Mouse (Mus musculus) ES-Bruce4 (cell line): Measurements from ENCODE around the gene Kbtbd4.

Experiments used
- CTCF ChIP-seq: IDR thresholded peaks from one replicate; pipeline ENCODE4 v1.8.1; 2011; ENCODE audit warnings: low read depth, low read length
- EP300 ChIP-seq: IDR thresholded peaks from 2 replicates; pipeline ENCODE4 v1.6.1; 2011; ENCODE audit warnings: low read depth, low read length; ENCODE audit not compliant: insufficient read depth
- POLR2A ChIP-seq: IDR thresholded peaks from one replicate; pipeline ENCODE4 v1.8.1; 2011; ENCODE audit warnings: low read length; ENCODE audit not compliant: insufficient read depth

GRCm38 (mm10) chr2:90940233-90941229, 36.0 kb downstream of the Kbtbd4 start, which contains the start of gene Celf1:
- TF ChIP-seq EP300 (no peak), CTCF (peak; percentile 36), POLR2A (peak; percentile 13)
